8 mouse cellular contexts compared by ENCODE assay signal in the genomic region with DNA sequence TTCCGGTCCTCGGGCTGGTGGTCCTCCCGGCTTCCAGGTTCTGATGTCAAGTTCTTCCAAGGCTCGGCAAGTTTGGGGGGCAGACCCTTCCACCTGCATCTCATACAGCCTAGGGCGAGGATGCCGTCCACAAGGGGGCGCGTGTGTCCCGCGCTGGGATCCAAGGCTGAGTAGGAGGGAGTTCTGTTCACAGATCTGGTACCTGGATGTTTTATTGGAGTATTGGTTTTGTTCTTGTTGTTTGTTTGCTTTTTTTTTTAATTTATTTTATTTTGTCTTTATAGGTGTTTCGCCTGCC. TPM values are rescaled to one million over a fixed set of nuclear protein-coding genes. Genes with fewer than 3 reads are reported as not detected.
A peak's percentile ranks its signal among the peaks of the same experiment; 100 is the strongest.
DNase-seq lines count a peak whose midpoint lies in the region; ATAC-seq and TF ChIP-seq lines count a peak whose summit lies in the region.

No protein-coding gene starts in this region.

- no peak overlapping the region for H3K9ac ChIP-seq in heart, embryonic 14.5 days (ENCODE audit: low read length)
- no peak overlapping the region for H3K9ac ChIP-seq in liver, embryonic 13.5 days
- H3K9ac ChIP-seq in stomach, embryonic 15.5 days: no peak overlapping the region

- peak overlapping the region in 1 of 2 experiments; percentile 17; a peak in 1 of 4 replicates for H3K4me3 ChIP-seq in heart, embryonic 14.5 days (ENCODE audit: control insufficient read depth in 1 of 2, insufficient read depth in 1 of 2, low read depth in 1 of 2, low read length in 2 of 2)
- H3K4me3 ChIP-seq in liver, embryonic 13.5 days (replicated peaks): peak overlapping the region; percentile 12; the same call in 1 of the 2 replicates
- peak overlapping the region; percentile 28 for H3K4me3 ChIP-seq in stomach, embryonic 15.5 days (replicated peaks)

- H3K27me3 ChIP-seq in heart, embryonic 14.5 days (ENCODE audit: control insufficient read depth, insufficient read depth, low read length): peaks cover 9% of the 10 kb centered on the region; the same call in 1 of the 2 replicates
- H3K27me3 ChIP-seq in liver, embryonic 13.5 days: no peaks in the 10 kb centered on the region
- no peaks in the 10 kb centered on the region for H3K27me3 ChIP-seq in stomach, embryonic 15.5 days (replicated peaks)

- no peak for TF ChIP-seq POLR2A in brain, embryonic 14.5 days (IDR thresholded peaks at IDR 0.05; ENCODE audit: borderline replicate concordance, extremely low read depth, insufficient read depth, insufficient read length, poor library complexity, severe bottlenecking)

- H3K36me3 ChIP-seq in heart, embryonic 14.5 days (ENCODE audit: control insufficient read depth, insufficient read depth, low read length): no peaks in the 10 kb centered on the region
- H3K36me3 ChIP-seq in liver, embryonic 13.5 days: no peaks in the 10 kb centered on the region
- H3K36me3 ChIP-seq in stomach, embryonic 15.5 days: no peaks in the 10 kb centered on the region

- DNase-seq in CD4-positive helper T cell, adult 2 months (ENCODE audit: low read depth, low spot score): peak; percentile 83
- peak; percentile 81 for DNase-seq in brain, embryonic 14.5 days (ENCODE audit: low read depth)
- DNase-seq in kidney, postnatal 14 days: peak; percentile 85
- peak; percentile 63 for DNase-seq in liver, embryonic 13.5 days
- peak; percentile 86 for DNase-seq in neural tube, embryonic 10.5 days (ENCODE audit: extremely low spot score, low spot score)

- H3K4me2 ChIP-seq in heart, embryonic 14.5 days (ENCODE audit: low read length): peak overlapping the region; percentile 32
- peak overlapping the region; percentile 36 for H3K4me2 ChIP-seq in liver, embryonic 13.5 days
- H3K4me2 ChIP-seq in stomach, embryonic 15.5 days: peak overlapping the region; percentile 51

- no peaks in the 10 kb centered on the region for H3K9me3 ChIP-seq in heart, embryonic 14.5 days (ENCODE audit: control insufficient read depth, low read length)
- no peaks in the 10 kb centered on the region for H3K9me3 ChIP-seq in liver, embryonic 13.5 days (replicated peaks)
- no peaks in the 10 kb centered on the region for H3K9me3 ChIP-seq in stomach, embryonic 15.5 days

- H3K4me1 ChIP-seq in heart, embryonic 14.5 days (ENCODE audit: control insufficient read depth in 2 of 2, insufficient read depth in 2 of 2, low read length in 2 of 2): peaks cover 0 to 4% of the 10 kb centered on the region in 2 experiments; a peak in 1 of 4 replicates
- peaks cover 18% of the 10 kb centered on the region for H3K4me1 ChIP-seq in liver, embryonic 13.5 days (replicated peaks)
- 0 out of 2 replicates have a peak, but pooled peaks cover 6% of the 10 kb centered on the region for H3K4me1 ChIP-seq in stomach, embryonic 15.5 days

- WGBS in heart, embryonic 14.5 days: 0% methylated on average over 11 of the region's 11 CpGs
- WGBS in liver, embryonic 13.5 days (ENCODE audit: insufficient replicate concordance): 0% methylated on average over 11 of the region's 11 CpGs
- 1% methylated on average over 11 of the region's 11 CpGs for WGBS in stomach, embryonic 15.5 days

- TF ChIP-seq CTCF in brain, embryonic 14.5 days (IDR thresholded peaks at IDR 0.05; ENCODE audit: borderline replicate concordance, extremely low read depth, insufficient read depth, insufficient read length): peak; percentile 95

- H3K27ac ChIP-seq in heart, embryonic 14.5 days (replicated peaks in 1 of 2; ENCODE audit: control insufficient read depth in 1 of 2, insufficient read depth in 1 of 2, low read depth in 2 of 2, low read length in 2 of 2): no peak overlapping the region
- no peak overlapping the region for H3K27ac ChIP-seq in liver, embryonic 13.5 days
- no peak overlapping the region for H3K27ac ChIP-seq in stomach, embryonic 15.5 days

- ATAC-seq in erythroid progenitor cell, adult 5-6 weeks (replicated peaks; ENCODE audit: low FRiP score, poor library complexity, severe bottlenecking): peak; percentile 60
- peak; percentile 66 for ATAC-seq in heart, embryonic 14.5 days (ENCODE audit: insufficient number of reproducible peaks, insufficient read depth, low FRiP score, low read depth)
- ATAC-seq in liver, embryonic 13.5 days (ENCODE audit: low read depth): peak; percentile 71
- peak; percentile 85 for ATAC-seq in stomach, embryonic 15.5 days (ENCODE audit: insufficient read depth, low FRiP score, low read depth)

RNA-seq across cellular contexts. Expression of a gene that starts 8.6 kb away (rescaled TPM):
- polyA plus RNA-seq in brain, embryonic 14.5 days (2012; rRNA removed): 7.1 and 8.8 TPM in 2 replicates
- not detected in 2 replicates for total RNA-seq in erythroid progenitor cell, adult 5-6 weeks (2015; ENCODE audit: low replicate concordance)
- total RNA-seq in erythroid progenitor cell, adult 5-6 weeks (2017; ENCODE audit: low replicate concordance): not detected in 2 replicates
- polyA plus RNA-seq in heart, embryonic 14.5 days (2014; fragmentation: Nextera tagmentation; extraction: Ambion mirVana): 1.9 and 2.8 TPM in 2 replicates
- 1.0 and 1.1 TPM in 2 replicates for polyA plus RNA-seq in liver, embryonic 13.5 days (2015; fragmentation: Nextera tagmentation; extraction: Ambion mirVana)
- polyA plus RNA-seq in stomach, embryonic 15.5 days (2015; fragmentation: Nextera tagmentation; extraction: Ambion mirVana): 9.5 and 10.1 TPM in 2 replicates

RNA-seq across cellular contexts. Expression of a gene that starts 9.0 kb away (rescaled TPM):
- 182 and 314 TPM in 2 replicates for polyA plus RNA-seq in brain, embryonic 14.5 days (2012; rRNA removed)
- total RNA-seq in erythroid progenitor cell, adult 5-6 weeks (2015; ENCODE audit: low replicate concordance): 1.4 TPM in 1 of 2 replicates, not detected in the other
- not detected in 2 replicates for total RNA-seq in erythroid progenitor cell, adult 5-6 weeks (2017; ENCODE audit: low replicate concordance)
- polyA plus RNA-seq in heart, embryonic 14.5 days (2014; fragmentation: Nextera tagmentation; extraction: Ambion mirVana): 5.6 and 7.5 TPM in 2 replicates
- polyA plus RNA-seq in liver, embryonic 13.5 days (2015; fragmentation: Nextera tagmentation; extraction: Ambion mirVana): 0.55 and 0.87 TPM in 2 replicates
- polyA plus RNA-seq in stomach, embryonic 15.5 days (2015; fragmentation: Nextera tagmentation; extraction: Ambion mirVana): 20.3 and 23.9 TPM in 2 replicates

RNA-seq across cellular contexts. Expression of a gene that starts 18.3 kb away (rescaled TPM):
- polyA plus RNA-seq in brain, embryonic 14.5 days (2012; rRNA removed): 5.4 and 6.3 TPM in 2 replicates
- total RNA-seq in erythroid progenitor cell, adult 5-6 weeks (2015; ENCODE audit: low replicate concordance): 6.1 and 12.2 TPM in 2 replicates
- total RNA-seq in erythroid progenitor cell, adult 5-6 weeks (2017; ENCODE audit: low replicate concordance): 2.6 and 4.5 TPM in 2 replicates
- polyA plus RNA-seq in heart, embryonic 14.5 days (2014; fragmentation: Nextera tagmentation; extraction: Ambion mirVana): 0.50 and 0.69 TPM in 2 replicates
- polyA plus RNA-seq in liver, embryonic 13.5 days (2015; fragmentation: Nextera tagmentation; extraction: Ambion mirVana): 0.97 and 1.6 TPM in 2 replicates
- polyA plus RNA-seq in stomach, embryonic 15.5 days (2015; fragmentation: Nextera tagmentation; extraction: Ambion mirVana): 6.3 and 8.2 TPM in 2 replicates

RNA-seq across cellular contexts. Expression of a gene that starts 36.9 kb away (rescaled TPM):
- 71.2 and 111 TPM in 2 replicates for polyA plus RNA-seq in brain, embryonic 14.5 days (2012; rRNA removed)
- 2.9 and 5.4 TPM in 2 replicates for total RNA-seq in erythroid progenitor cell, adult 5-6 weeks (2015; ENCODE audit: low replicate concordance)
- not detected in 2 replicates for total RNA-seq in erythroid progenitor cell, adult 5-6 weeks (2017; ENCODE audit: low replicate concordance)
- 16.1 and 18.0 TPM in 2 replicates for polyA plus RNA-seq in heart, embryonic 14.5 days (2014; fragmentation: Nextera tagmentation; extraction: Ambion mirVana)
- 2.4 and 2.9 TPM in 2 replicates for polyA plus RNA-seq in liver, embryonic 13.5 days (2015; fragmentation: Nextera tagmentation; extraction: Ambion mirVana)
- polyA plus RNA-seq in stomach, embryonic 15.5 days (2015; fragmentation: Nextera tagmentation; extraction: Ambion mirVana): 8.7 and 10.0 TPM in 2 replicates

RNA-seq across cellular contexts. Expression of a gene that starts 37.7 kb away (rescaled TPM):
- polyA plus RNA-seq in brain, embryonic 14.5 days (2012; rRNA removed): 2.5 and 3.2 TPM in 2 replicates
- total RNA-seq in erythroid progenitor cell, adult 5-6 weeks (2015; ENCODE audit: low replicate concordance): not detected in 2 replicates
- not detected in 2 replicates for total RNA-seq in erythroid progenitor cell, adult 5-6 weeks (2017; ENCODE audit: low replicate concordance)
- polyA plus RNA-seq in heart, embryonic 14.5 days (2014; fragmentation: Nextera tagmentation; extraction: Ambion mirVana): 0.19 and 0.27 TPM in 2 replicates
- 2.9 and 3.1 TPM in 2 replicates for polyA plus RNA-seq in liver, embryonic 13.5 days (2015; fragmentation: Nextera tagmentation; extraction: Ambion mirVana)
- 50.8 and 60.8 TPM in 2 replicates for polyA plus RNA-seq in stomach, embryonic 15.5 days (2015; fragmentation: Nextera tagmentation; extraction: Ambion mirVana)
